Mouse (Mus musculus) small intestine, adult 2 months (tissue): ENCODE results near the gene Bcl2l1.

Source experiments
- CTCF ChIP-seq: fragments of 200-500 bp; IDR thresholded peaks from 2 replicates; pipeline ENCODE4 v1.5.1; 2012; ENCODE audit warnings: low read depth, mild to moderate bottlenecking, control low read depth, inconsistent platforms, low read length, moderate library complexity, mixed read lengths; ENCODE audit not compliant: insufficient replicate concordance, insufficient read length; ENCODE audit errors: extremely low read depth
- POLR2A ChIP-seq: fragments of 200-500 bp; IDR thresholded peaks from 2 replicates; pipeline ENCODE4 v1.6.1; 2012; ENCODE audit warnings: low read depth, mild to moderate bottlenecking, control low read depth, inconsistent platforms, low read length, moderate library complexity

GRCm38 (mm10) chr2:152847057-152847814 lies 15.7 kb upstream of the Bcl2l1 start:
- TF ChIP-seq CTCF (no peak), POLR2A (no peak)
